In genomic region chr13:73536403-73536821, GRCm38 (mm10) we compare ENCODE assay signal across 9 mouse cellular contexts. TPM values are rescaled to one million over a fixed set of nuclear protein-coding genes. Genes with fewer than 3 reads are reported as not detected.
DNase-seq lines count a peak whose midpoint lies in the region; ATAC-seq and TF ChIP-seq lines count a peak whose summit lies in the region.
"Had no signal": no experiment of that assay in that cellular context is flagged by ENCODE, and none has a peak within 500 bp of the region (broad histone marks: within the 10 kb centered on the region; RNA-seq: fewer than 3 reads in every experiment).

Slc6a3 (plus strand) TSS chr13:73536747.

- peak within 1 kb of the TSS; percentile 97 for H3K4me2 ChIP-seq in hindbrain, embryonic 16.5 days (ENCODE audit: low read length)
- H3K4me2 ChIP-seq in liver, embryonic 13.5 days: peak within 1 kb of the TSS; percentile 71
- peak within 1 kb of the TSS; percentile 71 for H3K4me2 ChIP-seq in neural tube, embryonic 13.5 days

- H3K27me3 ChIP-seq in E14TG2a.4 (ENCODE audit: insufficient read depth, low read length): peaks cover 56% of the 10 kb centered on the region
- peaks cover 61% of the 10 kb centered on the region for H3K27me3 ChIP-seq in forebrain, embryonic 10.5 days (ENCODE audit: poor library complexity, severe bottlenecking)
- H3K27me3 ChIP-seq in hindbrain, embryonic 16.5 days (replicated peaks; ENCODE audit: control insufficient read depth, insufficient read depth, low read length): peaks cover 41% of the 10 kb centered on the region
- H3K27me3 ChIP-seq in liver, embryonic 13.5 days: peaks cover 61% of the 10 kb centered on the region
- H3K27me3 ChIP-seq in neural tube, embryonic 13.5 days: peaks cover 57% of the 10 kb centered on the region

- DNase-seq in adrenal gland, adult 8-10 months: peak; percentile 60
- DNase-seq in forebrain, embryonic 10.5 days (ENCODE audit: extremely low spot score, low spot score): peak; percentile 48
- peak; percentile 85 for DNase-seq in liver, embryonic 13.5 days
- no peak for DNase-seq in layer of hippocampus, adult 11-12 months (ENCODE audit: low spot score)

- no peaks in the 10 kb centered on the region for H3K36me3 ChIP-seq in E14TG2a.4 (ENCODE audit: insufficient read depth, low read length)
- no peaks in the 10 kb centered on the region for H3K36me3 ChIP-seq in forebrain, embryonic 10.5 days (replicated peaks)
- no peaks in the 10 kb centered on the region for H3K36me3 ChIP-seq in hindbrain, embryonic 16.5 days (ENCODE audit: control insufficient read depth, insufficient read depth, low read length)
- H3K36me3 ChIP-seq in liver, embryonic 13.5 days: no peaks in the 10 kb centered on the region
- no peaks in the 10 kb centered on the region for H3K36me3 ChIP-seq in neural tube, embryonic 13.5 days

- TF ChIP-seq CTCF in E14TG2a.4 (conservative IDR thresholded peaks at IDR 0.05; ENCODE audit: low read length): no peak

- no peak within 1 kb of the TSS for H3K27ac ChIP-seq in forebrain, embryonic 10.5 days
- no peak within 1 kb of the TSS for H3K27ac ChIP-seq in hindbrain, embryonic 16.5 days (ENCODE audit: low read depth, low read length)
- peak within 1 kb of the TSS; percentile 30 for H3K27ac ChIP-seq in liver, embryonic 13.5 days
- H3K27ac ChIP-seq in neural tube, embryonic 13.5 days (replicated peaks): no peak within 1 kb of the TSS

- H3K9me3 ChIP-seq in E14TG2a.4 (ENCODE audit: low read length): no peaks in the 10 kb centered on the region; the same call in 1 of the 2 replicates
- no peaks in the 10 kb centered on the region for H3K9me3 ChIP-seq in forebrain, embryonic 10.5 days
- H3K9me3 ChIP-seq in hindbrain, embryonic 16.5 days (ENCODE audit: control insufficient read depth, low read length): no peaks in the 10 kb centered on the region
- no peaks in the 10 kb centered on the region for H3K9me3 ChIP-seq in liver, embryonic 13.5 days (replicated peaks)
- no peaks in the 10 kb centered on the region for H3K9me3 ChIP-seq in neural tube, embryonic 13.5 days

- H3K9ac ChIP-seq in hindbrain, embryonic 16.5 days (ENCODE audit: low read depth, low read length): peak within 1 kb of the TSS; percentile 68
- peak within 1 kb of the TSS; percentile 59 for H3K9ac ChIP-seq in liver, embryonic 13.5 days
- H3K9ac ChIP-seq in neural tube, embryonic 13.5 days: peak within 1 kb of the TSS; percentile 47; the same call in 1 of the 2 replicates

- ATAC-seq in hindbrain, embryonic 16.5 days: peak; percentile 82
- peak; percentile 98 for ATAC-seq in liver, embryonic 13.5 days (ENCODE audit: low read depth)
- ATAC-seq in neural tube, embryonic 13.5 days (ENCODE audit: low read depth): peak; percentile 65; the same call in 1 of the 2 replicates
- ATAC-seq in inflammation-experienced regulatory T-cells, adult 6 months: no peak

- peak within 1 kb of the TSS; percentile 77 for H3K4me3 ChIP-seq in E14TG2a.4 (replicated peaks; ENCODE audit: low read length)
- peak within 1 kb of the TSS; percentile 55 for H3K4me3 ChIP-seq in forebrain, embryonic 10.5 days
- peak within 1 kb of the TSS; percentile 55 for H3K4me3 ChIP-seq in hindbrain, embryonic 16.5 days (ENCODE audit: low read length)
- H3K4me3 ChIP-seq in liver, embryonic 13.5 days (replicated peaks): peak within 1 kb of the TSS; percentile 53
- H3K4me3 ChIP-seq in neural tube, embryonic 13.5 days: peak within 1 kb of the TSS; percentile 40

- H3K4me1 ChIP-seq in E14TG2a.4 (replicated peaks; ENCODE audit: low read depth, low read length): peaks cover 18% of the 10 kb centered on the region
- peaks cover 12% of the 10 kb centered on the region for H3K4me1 ChIP-seq in forebrain, embryonic 10.5 days
- peaks cover 11% of the 10 kb centered on the region for H3K4me1 ChIP-seq in hindbrain, embryonic 16.5 days (ENCODE audit: control insufficient read depth, insufficient read depth, low read depth, low read length)
- peaks cover 35% of the 10 kb centered on the region for H3K4me1 ChIP-seq in liver, embryonic 13.5 days (replicated peaks)
- peaks cover 11% of the 10 kb centered on the region for H3K4me1 ChIP-seq in neural tube, embryonic 13.5 days (replicated peaks)

- WGBS in forebrain, embryonic 10.5 days: 1% methylated on average over 26 of the region's 26 CpGs
- WGBS in hindbrain, embryonic 16.5 days: under 1% methylated on average over 26 of the region's 26 CpGs
- under 1% methylated on average over 26 of the region's 26 CpGs for WGBS in liver, embryonic 13.5 days (ENCODE audit: insufficient replicate concordance)
- 0% methylated on average over 26 of the region's 26 CpGs for WGBS in neural tube, embryonic 13.5 days

RNA-seq across cellular contexts. Expression of gene Slc6a3, which starts in this region (rescaled TPM):
- total RNA-seq in adrenal gland, adult 8-10 months (2022): under 1 TPM in 1 of 4 experiments, not detected in 3; 0.15 TPM
- polyA plus RNA-seq in forebrain, embryonic 10.5 days (2016; fragmentation: Nextera tagmentation; extraction: Ambion mirVana): 0.11 and 0.22 TPM in 2 replicates
- 0.49 and 0.56 TPM in 2 replicates for polyA plus RNA-seq in hindbrain, embryonic 16.5 days (2015; fragmentation: Nextera tagmentation; extraction: Ambion mirVana)
- polyA plus RNA-seq in liver, embryonic 13.5 days (2015; fragmentation: Nextera tagmentation; extraction: Ambion mirVana): 0.70 and 1.0 TPM in 2 replicates
- polyA plus RNA-seq in neural tube, embryonic 13.5 days (2015; fragmentation: Nextera tagmentation; extraction: Ambion mirVana): 0.13 TPM in 1 of 2 replicates, not detected in the other
- not detected for polyA plus RNA-seq in inflammation-experienced regulatory T-cells, adult 6 months (2017; shearing (Covaris generic))
- polyA plus RNA-seq: gonadal fat pad, adult 2 months had no signal

Comparison
In these comparisons a context has a peak if more than half of its experiments do, and no peak if none do; other contexts are left out.
1. Peak in DNase-seq in adrenal gland, adult 8-10 months; RNA of the gene not detected or under 1 TPM.
2. Peak in DNase-seq and H3K4me3 ChIP-seq in forebrain, embryonic 10.5 days; RNA of the gene not detected or under 1 TPM.
3. Peak in ATAC-seq, H3K4me3 ChIP-seq, H3K9ac ChIP-seq and H3K4me2 ChIP-seq in hindbrain, embryonic 16.5 days; RNA of the gene not detected or under 1 TPM.
4. Peak in ATAC-seq, H3K4me3 ChIP-seq, H3K9ac ChIP-seq and H3K4me2 ChIP-seq in neural tube, embryonic 13.5 days; RNA of the gene not detected or under 1 TPM.